Mouse (Mus musculus) heart, adult 2 months (tissue): ENCODE measurements around the gene Rpl18. TPM values are rescaled to one million over a fixed set of nuclear protein-coding genes. Genes with fewer than 3 reads are reported as not detected.

Experiments
- DNase-seq, 2 experiments: peaks; one replicate each; pipeline ENCODE4 v3.0.0; 2021
- H3K27ac ChIP-seq: fragments of 200-600 bp; 2 replicates; pipeline ENCODE4 v1.8.1; 2022
- H3K27me3 ChIP-seq: fragments of 200-500 bp; 2 replicates; pipeline ENCODE4 v1.6.1; 2012; ENCODE audit warnings: mild to moderate bottlenecking, low read length, inconsistent platforms, mixed read lengths; ENCODE audit not compliant: control insufficient read depth, insufficient read depth
- H3K36me3 ChIP-seq: fragments of 200-500 bp; 2 replicates; pipeline ENCODE4 v1.6.1; 2012; ENCODE audit warnings: low read length, inconsistent platforms; ENCODE audit not compliant: control insufficient read depth, insufficient read depth
- H3K4me1 ChIP-seq: fragments of 200-500 bp; 2 replicates; pipeline ENCODE4 v1.6.1; 2011; ENCODE audit warnings: low read length; ENCODE audit not compliant: control insufficient read depth, insufficient read depth
- H3K4me3 ChIP-seq: fragments of 200-600 bp; 2 replicates; pipeline ENCODE4 v1.8.1; 2022
- H3K79me2 ChIP-seq: fragments of 200-500 bp; replicated peaks from 2 replicates; pipeline ENCODE4 v1.6.1; 2012; ENCODE audit warnings: mild to moderate bottlenecking, inconsistent platforms, low read length, moderate library complexity, mixed read lengths; ENCODE audit not compliant: control insufficient read depth, insufficient read depth
- H3K9ac ChIP-seq: fragments of 200-500 bp; 2 replicates; pipeline ENCODE4 v1.6.1; 2012; ENCODE audit warnings: low read depth, mild to moderate bottlenecking, control low read depth, inconsistent platforms, low read length, mixed read lengths
- CTCF ChIP-seq: fragments of 200-600 bp; IDR thresholded peaks from 2 replicates; pipeline ENCODE4 v1.8.1; 2022; ENCODE audit warnings: antibody characterized with exemption, mild to moderate bottlenecking, moderate library complexity
- EP300 ChIP-seq: fragments of 200-500 bp; IDR thresholded peaks from 2 replicates; pipeline ENCODE4 v1.6.1; 2011; ENCODE audit warnings: low read depth, low read length, control low read depth; ENCODE audit not compliant: insufficient read depth
- POLR2A ChIP-seq: fragments of 200-500 bp; IDR thresholded peaks from 2 replicates; pipeline ENCODE4 v1.6.1; 2011; ENCODE audit warnings: mild to moderate bottlenecking, low read depth, low read length, control low read depth; ENCODE audit not compliant: insufficient read depth
- WGBS: fragments of 180-500 bp; shearing (Covaris S2); methylation state at CpG from one replicate; pipeline ENCODE4 v1.1.7; 2018; 5-methylcytosine and 5-hydroxymethylcytosine counted together
- intact Hi-C: fragments of 180-260 bp; cut with DNase I; formaldehyde crosslinking; loops from one replicate; pipeline ENCODE4 v1.15.1; 2025
- polyA plus RNA-seq: library from polyadenylated mRNA; depleted of rRNA; stranded (reverse); fragments of >200 nt; gene quantifications from 2 replicates; pipeline ENCODE4 v1.2.3, GENCODE M21; 2012
- total RNA-seq, 2 experiments: library from RNA; stranded (reverse); gene quantifications; 2 replicates each; pipeline ENCODE4 v1.2.3; 2021

The Rpl18 gene
- total and polyA plus RNA-seq, 3 experiments = 496 to 697 (median 617) TPM

- Histone ChIP-seq H3K27me3 (no peaks in the 10 kb centered on the region), H3K27ac (no peak overlapping the region), H3K9ac (no peak overlapping the region), H3K4me3 (no peak overlapping the region), H3K79me2 (no peaks in the 10 kb centered on the region), H3K4me1 (peaks cover 3% of the 10 kb centered on the region), H3K36me3 (no peaks in the 10 kb centered on the region)
- no peak for TF ChIP-seq EP300
- TF ChIP-seq CTCF = no peak
- TF ChIP-seq POLR2A = no peak
- no peak for DNase-seq
- intact Hi-C loops = loop anchor here (10.0 kb wide), 1 partner anchor 132 kb away; the partner anchor contains the start of gene Hsd17b14
- WGBS = 46% methylated on average over 3 of the region's 3 CpGs
Observed at GRCm38 (mm10) chr7:45686841-45687240, 28.4 kb upstream of the Rpl18 start.

- Histone ChIP-seq H3K4me1 (peaks cover 1% of the 10 kb centered on the region; the same call in 1 of the 2 replicates), H3K9ac (no peak overlapping the region)
- no peak for TF ChIP-seq POLR2A
- TF ChIP-seq EP300 = no peak
- TF ChIP-seq CTCF = no peak
Observed at GRCm38 (mm10) chr7:45689099-45689498, 26.2 kb upstream of the Rpl18 start.

GRCm38 (mm10) chr7:45689800-45690199 is 25.5 kb upstream of the Rpl18 start:
- H3K9ac ChIP-seq = no peak overlapping the region
- intact Hi-C loops = loop anchor here (10.0 kb wide), 1 partner anchor 135 kb away; the partner anchor contains the start of gene Hsd17b14
- no peak overlapping the region for H3K27ac ChIP-seq
- H3K4me1 ChIP-seq = peaks cover 1% of the 10 kb centered on the region; the same call in 1 of the 2 replicates
- no peaks in the 10 kb centered on the region for H3K36me3 ChIP-seq
- WGBS = 14% methylated on average over 11 of the region's 11 CpGs
- no peak for DNase-seq
- no peaks in the 10 kb centered on the region for H3K27me3 ChIP-seq
- H3K4me3 ChIP-seq = no peak overlapping the region
- H3K79me2 ChIP-seq = no peaks in the 10 kb centered on the region
- TF ChIP-seq EP300 (no peak), CTCF (no peak), POLR2A (no peak)

More at GRCm38 (mm10) chr7:45689099-45689498, 26.2 kb upstream of the Rpl18 start:
- intact Hi-C loops = loop anchor here (10.0 kb wide), 1 partner anchor 134 kb away; the partner anchor contains the start of gene Hsd17b14
- no peaks in the 10 kb centered on the region for H3K79me2 ChIP-seq
- no peaks in the 10 kb centered on the region for H3K27me3 ChIP-seq
- WGBS = 80% methylated on average over 6 of the region's 6 CpGs
- no peaks in the 10 kb centered on the region for H3K36me3 ChIP-seq
- no peak for DNase-seq
- no peak overlapping the region for H3K4me3 ChIP-seq
- no peak overlapping the region for H3K27ac ChIP-seq

GRCm38 (mm10) chr7:45692364-45692763 is 22.9 kb upstream of the Rpl18 start:
- H3K4me1 ChIP-seq = peaks cover 1% of the 10 kb centered on the region; the same call in 1 of the 2 replicates
- no peaks in the 10 kb centered on the region for H3K79me2 ChIP-seq
- DNase-seq = no peak
- TF ChIP-seq EP300 (no peak), CTCF (no peak), POLR2A (no peak)
- intact Hi-C loops = no loop called here
- no peaks in the 10 kb centered on the region for H3K27me3 ChIP-seq
- no peaks in the 10 kb centered on the region for H3K36me3 ChIP-seq
- whole genome bisulfite sequencing = 76% methylated on average over 2 of the region's 2 CpGs
- H3K4me3 ChIP-seq = no peak overlapping the region
- no peak overlapping the region for H3K9ac ChIP-seq
- H3K27ac ChIP-seq = no peak overlapping the region

- 91% methylated on average over 50 of the region's 50 CpGs for WGBS
- Histone ChIP-seq H3K27me3 (no peaks in the 10 kb centered on the region), H3K4me1 (peaks cover 1% of the 10 kb centered on the region; the same call in 1 of the 2 replicates), H3K27ac (no peak within 1 kb of the TSS), H3K79me2 (no peaks in the 10 kb centered on the region), H3K36me3 (no peaks in the 10 kb centered on the region), H3K4me3 (no peak within 1 kb of the TSS), H3K9ac (no peak within 1 kb of the TSS)
- TF ChIP-seq CTCF (no peak), POLR2A (no peak), EP300 (no peak)
- intact Hi-C loops = no loop called here
- no peak for DNase-seq
Observed at GRCm38 (mm10) chr7:45693921-45694591, 21.2 kb upstream of the Rpl18 start, which contains the start of gene Sec1. Sec1 (minus strand) TSS chr7:45694402.

- WGBS = 30% methylated on average over 6 of the region's 6 CpGs
- Histone ChIP-seq H3K36me3 (no peaks in the 10 kb centered on the region), H3K27me3 (0 out of 2 replicates have a peak, but pooled peaks cover 3% of the 10 kb centered on the region), H3K4me1 (0 out of 2 replicates have a peak, but pooled peaks cover 1% of the 10 kb centered on the region), H3K79me2 (no peaks in the 10 kb centered on the region), H3K4me3 (no peak overlapping the region), H3K27ac (no peak overlapping the region), H3K9ac (no peak overlapping the region)
- intact Hi-C loops = no loop called here
- DNase-seq = no peak
- TF ChIP-seq POLR2A (no peak), EP300 (no peak), CTCF (no peak)
Observed at GRCm38 (mm10) chr7:45695098-45695497, 20.2 kb upstream of the Rpl18 start.
